Mouse (Mus musculus) neutrophil, adult 83 days (primary cell): Measurements from ENCODE around the gene Epp13. TPM values are rescaled to one million over a fixed set of nuclear protein-coding genes. Genes with fewer than 3 reads are reported as not detected.

Experiments used
- total RNA-seq, 2 experiments: library from RNA; stranded (reverse); gene quantifications; one replicate each; pipeline ENCODE4 v1.2.4; 2023

Gene Epp13
- not detected for total RNA-seq

GRCm38 (mm10) chr7:6252410-6252809 is at the start of gene Epp13:
Gene Epp13 (plus strand): TSS chr7:6252710.

GRCm38 (mm10) chr7:6221978-6222377 is 30.5 kb upstream of the Epp13 start, which contains the start of gene Zscan5b:
Gene Zscan5b (plus strand): TSS chr7:6222278.

GRCm38 (mm10) chr7:6285842-6286705 is 33.6 kb downstream of the Epp13 start, which contains the start of gene Zfp667:
Gene Zfp667 (plus strand): TSS chr7:6286579.

GRCm38 (mm10) chr7:6331233-6331956 is 78.9 kb downstream of the Epp13 start, which contains the start of gene Zfp583:
Gene Zfp583 (minus strand): TSS chr7:6331285.

Other genes with a start within 250 kb of the Epp13 start
- gene Vmn1r65, start 241.7 kb upstream of the Epp13 start, total RNA-seq = not detected
- gene Nlrp4c, start 207.5 kb upstream of the Epp13 start, total RNA-seq = not detected
- 10 to 100 TPM; 24.3 to 25.0 TPM for gene Zfp787, start 96.7 kb upstream of the Epp13 start, total RNA-seq
- 1 to 10 TPM; 5.3 to 8.3 TPM for gene Zfp444, start 80.5 kb upstream of the Epp13 start, total RNA-seq
- gene Galp, start 55.6 kb upstream of the Epp13 start, total RNA-seq = not detected
- not detected for gene Zscan5b, start 30.4 kb upstream of the Epp13 start, total RNA-seq
- under 1 TPM; 0.40 to 0.66 TPM for gene Zfp667, start 33.9 kb downstream of the Epp13 start, total RNA-seq
- under 1 TPM; 0.50 to 0.55 TPM for gene Zfp583, start 78.6 kb downstream of the Epp13 start, total RNA-seq
- gene Gm3854, start 91.0 kb downstream of the Epp13 start, total RNA-seq = not detected
- 1 to 10 TPM in 1 of 2 experiments, under 1 TPM in 1; 0.70 to 1.2 TPM for gene Zfp78, start 110.6 kb downstream of the Epp13 start, total RNA-seq
- gene Zfp28, start 130.6 kb downstream of the Epp13 start, total RNA-seq = 1 to 10 TPM; 1.6 to 2.5 TPM
- gene Smim17, start 146.0 kb downstream of the Epp13 start, total RNA-seq = not detected
- under 1 TPM in 1 of 2 experiments, not detected in 1; 0.07 TPM for gene Gm20715, start 157.6 kb downstream of the Epp13 start, total RNA-seq
- not detected for gene Olfr1344, start 186.0 kb downstream of the Epp13 start, total RNA-seq
- not detected for gene Olfr1336, start 203.5 kb downstream of the Epp13 start, total RNA-seq
- not detected for gene Olfr1346, start 214.4 kb downstream of the Epp13 start, total RNA-seq
- gene Olfr5, start 234.2 kb downstream of the Epp13 start, total RNA-seq = not detected
- not detected for gene Olfr1347, start 247.0 kb downstream of the Epp13 start, total RNA-seq